Mouse (Mus musculus) kidney, embryonic 15.5 days (tissue): ENCODE measurements around the gene Epc2. TPM values are rescaled to one million over a fixed set of nuclear protein-coding genes. Genes with fewer than 3 reads are reported as not detected.

Experiments used
- ATAC-seq: fragments of 200-750 bp; cut with Nextera tagmentation; replicated peaks from 2 replicates; pipeline ENCODE4 v1.8.0; 2017; ENCODE audit warnings: moderate TSS enrichment; ENCODE audit not compliant: low FRiP score
- H3K27ac ChIP-seq: fragments of 300-500 bp; sonication (generic); 2 replicates; pipeline ENCODE4 v1.5.1; 2015; ENCODE audit warnings: mild to moderate bottlenecking, inconsistent platforms
- H3K27me3 ChIP-seq: fragments of 300-500 bp; sonication (generic); 2 replicates; pipeline ENCODE4 v1.6.1; 2015; ENCODE audit warnings: inconsistent platforms
- H3K36me3 ChIP-seq: fragments of 300-500 bp; sonication (generic); 2 replicates; pipeline ENCODE4 v1.6.1; 2015; ENCODE audit warnings: inconsistent platforms
- H3K4me1 ChIP-seq: fragments of 300-500 bp; sonication (generic); 2 replicates; pipeline ENCODE4 v1.6.1; 2015; ENCODE audit warnings: inconsistent platforms
- H3K4me2 ChIP-seq: fragments of 300-500 bp; sonication (generic); 2 replicates; pipeline ENCODE4 v1.6.1; 2015; ENCODE audit warnings: moderate library complexity, mild to moderate bottlenecking, inconsistent platforms
- H3K4me3 ChIP-seq: fragments of 300-500 bp; sonication (generic); replicated peaks from 2 replicates; pipeline ENCODE4 v1.5.1; 2015; ENCODE audit warnings: mild to moderate bottlenecking, inconsistent platforms
- H3K9ac ChIP-seq: fragments of 300-500 bp; sonication (generic); 2 replicates; pipeline ENCODE4 v1.6.1; 2015; ENCODE audit warnings: mild to moderate bottlenecking, inconsistent platforms
- H3K9me3 ChIP-seq: fragments of 300-500 bp; sonication (generic); replicated peaks from 2 replicates; pipeline ENCODE4 v1.6.1; 2016; ENCODE audit warnings: inconsistent platforms
- WGBS: fragments of 180-500 bp; shearing (Covaris S2); methylation state at CpG from one replicate; pipeline ENCODE4 v1.1.7; 2015; ENCODE audit warnings: mixed read lengths; 5-methylcytosine and 5-hydroxymethylcytosine counted together
- polyA plus RNA-seq: library from polyadenylated mRNA; unstranded; fragments of >200 nt; fragmentation: Nextera tagmentation; extraction: Ambion mirVana; gene quantifications from 2 replicates; pipeline ENCODE4 v1.2.1, GENCODE M21; 2015

Gene Epc2
- polyA plus RNA-seq, 1 experiment from 2014 or later: 6.8 TPM

GRCm38 (mm10) chr2:49572684-49573083 lies 121.4 kb downstream of the Epc2 start:
- Histone ChIP-seq H3K27ac (no peak overlapping the region), H3K4me2 (peak overlapping the region; percentile 49), H3K36me3 (no peaks in the 10 kb centered on the region), H3K9me3 (no peaks in the 10 kb centered on the region), H3K9ac (no peak overlapping the region), H3K4me3 (no peak overlapping the region), H3K4me1 (peaks cover 32% of the 10 kb centered on the region), H3K27me3 (no peaks in the 10 kb centered on the region)
- WGBS: 52% methylated on average over 9 of the region's 9 CpGs
- 0 out of 2 replicates have a peak, but pooled peaks have one; percentile 37 for ATAC-seq

- H3K4me3 ChIP-seq: no peak overlapping the region
- no peaks in the 10 kb centered on the region for H3K36me3 ChIP-seq
- peaks cover 32% of the 10 kb centered on the region for H3K4me1 ChIP-seq
- H3K9ac ChIP-seq: no peak overlapping the region
- H3K27me3 ChIP-seq: no peaks in the 10 kb centered on the region
- WGBS: 94% methylated on average over 3 of the region's 3 CpGs
- H3K4me2 ChIP-seq: no peak overlapping the region
- no peaks in the 10 kb centered on the region for H3K9me3 ChIP-seq
- no peak overlapping the region for H3K27ac ChIP-seq
- ATAC-seq: no peak
Observed at GRCm38 (mm10) chr2:49573282-49573681, 122.0 kb downstream of the Epc2 start.

- 86% methylated on average over 3 of the region's 3 CpGs for WGBS
Observed at GRCm38 (mm10) chr2:49580585-49580984, 129.3 kb downstream of the Epc2 start.

GRCm38 (mm10) chr2:49582546-49582945 lies 131.3 kb downstream of the Epc2 start:
- Histone ChIP-seq H3K27me3 (no peaks in the 10 kb centered on the region), H3K9ac (no peak overlapping the region), H3K36me3 (no peaks in the 10 kb centered on the region), H3K4me2 (no peak overlapping the region), H3K27ac (no peak overlapping the region), H3K4me3 (no peak overlapping the region), H3K4me1 (no peaks in the 10 kb centered on the region), H3K9me3 (no peaks in the 10 kb centered on the region)
- WGBS: 83% methylated on average over 5 of the region's 5 CpGs
- ATAC-seq: no peak

More at GRCm38 (mm10) chr2:49580585-49580984, 129.3 kb downstream of the Epc2 start:
- Histone ChIP-seq H3K36me3 (no peaks in the 10 kb centered on the region), H3K4me3 (no peak overlapping the region), H3K27ac (no peak overlapping the region), H3K9me3 (no peaks in the 10 kb centered on the region), H3K4me2 (no peak overlapping the region), H3K27me3 (no peaks in the 10 kb centered on the region), H3K4me1 (no peaks in the 10 kb centered on the region), H3K9ac (no peak overlapping the region)
- no peak for ATAC-seq

GRCm38 (mm10) chr2:49583311-49583710 lies 132.0 kb downstream of the Epc2 start:
- no peak for ATAC-seq
- Histone ChIP-seq H3K27me3 (no peaks in the 10 kb centered on the region), H3K36me3 (no peaks in the 10 kb centered on the region), H3K27ac (no peak overlapping the region), H3K4me2 (no peak overlapping the region), H3K9ac (no peak overlapping the region), H3K4me3 (no peak overlapping the region), H3K9me3 (no peaks in the 10 kb centered on the region), H3K4me1 (no peaks in the 10 kb centered on the region)
- 83% methylated on average over 2 of the region's 2 CpGs for WGBS

GRCm38 (mm10) chr2:49590450-49590849 lies 139.2 kb downstream of the Epc2 start:
- Histone ChIP-seq H3K9ac (no peak overlapping the region), H3K9me3 (no peaks in the 10 kb centered on the region), H3K27ac (no peak overlapping the region), H3K27me3 (no peaks in the 10 kb centered on the region), H3K4me2 (no peak overlapping the region), H3K36me3 (no peaks in the 10 kb centered on the region), H3K4me1 (no peaks in the 10 kb centered on the region), H3K4me3 (no peak overlapping the region)
- ATAC-seq: no peak
- 60% methylated on average over 5 of the region's 5 CpGs for WGBS

- Histone ChIP-seq H3K36me3 (no peaks in the 10 kb centered on the region), H3K9ac (no peak overlapping the region), H3K27ac (no peak overlapping the region), H3K4me2 (no peak overlapping the region), H3K4me1 (no peaks in the 10 kb centered on the region), H3K4me3 (no peak overlapping the region), H3K9me3 (no peaks in the 10 kb centered on the region), H3K27me3 (no peaks in the 10 kb centered on the region)
- ATAC-seq: no peak
Observed at GRCm38 (mm10) chr2:49592926-49593325, 141.6 kb downstream of the Epc2 start.

GRCm38 (mm10) chr2:49594886-49595285 lies 143.6 kb downstream of the Epc2 start:
- WGBS: 75% methylated on average over 7 of the region's 7 CpGs
- Histone ChIP-seq H3K9me3 (no peaks in the 10 kb centered on the region), H3K9ac (no peak overlapping the region), H3K36me3 (no peaks in the 10 kb centered on the region), H3K27ac (no peak overlapping the region), H3K27me3 (no peaks in the 10 kb centered on the region), H3K4me2 (no peak overlapping the region), H3K4me3 (no peak overlapping the region), H3K4me1 (no peaks in the 10 kb centered on the region)
- no peak for ATAC-seq

GRCm38 (mm10) chr2:49596318-49596717 lies 145.0 kb downstream of the Epc2 start:
- no peak for ATAC-seq
- H3K9ac ChIP-seq: no peak overlapping the region
- no peaks in the 10 kb centered on the region for H3K36me3 ChIP-seq
- H3K4me2 ChIP-seq: no peak overlapping the region
- WGBS: 79% methylated on average over 3 of the region's 3 CpGs
- no peaks in the 10 kb centered on the region for H3K4me1 ChIP-seq
- no peaks in the 10 kb centered on the region for H3K27me3 ChIP-seq
- H3K9me3 ChIP-seq: no peaks in the 10 kb centered on the region
- no peak overlapping the region for H3K4me3 ChIP-seq
- no peak overlapping the region for H3K27ac ChIP-seq

- H3K27ac ChIP-seq: no peak overlapping the region
- WGBS: 50% methylated on average over 7 of the region's 7 CpGs
- H3K4me3 ChIP-seq: no peak overlapping the region
- H3K9ac ChIP-seq: no peak overlapping the region
- ATAC-seq: no peak
- H3K4me1 ChIP-seq: no peaks in the 10 kb centered on the region
- no peaks in the 10 kb centered on the region for H3K36me3 ChIP-seq
- no peaks in the 10 kb centered on the region for H3K27me3 ChIP-seq
- no peak overlapping the region for H3K4me2 ChIP-seq
- no peaks in the 10 kb centered on the region for H3K9me3 ChIP-seq
Observed at GRCm38 (mm10) chr2:49600021-49600681, 148.9 kb downstream of the Epc2 start.

Other genes starting within 250 kb of the Epc2 start
- 6.0 and 6.7 TPM in 2 replicates for gene Kif5c, start 167.8 kb downstream of the Epc2 start, polyA plus RNA-seq